Mouse (Mus musculus) cerebellum, postnatal 4 days (tissue): ENCODE results near the gene 1110051M20Rik.
"Not testable (repeated sequence)": the region's sequence is repeated elsewhere in the genome, so short reads cannot be mapped to it uniquely, and the experiment has no call there.

ENCODE experiments used
- DNase-seq, 2 experiments: peaks; one replicate each; pipeline ENCODE4 v3.0.0; 2022; ENCODE audit warnings: low spot score in 2 of 2, mixed read lengths in 1 of 2

Gene 1110051M20Rik

GRCm38 (mm10) chr2:91444286-91444892 lies at the start of gene 1110051M20Rik:
Gene 1110051M20Rik (minus strand): TSS chr2:91444704.
- peak; percentile 64 to 88 for DNase-seq

GRCm38 (mm10) chr2:91493981-91494380 lies 49.5 kb upstream of the 1110051M20Rik start:
- no peak for DNase-seq

- DNase-seq = no peak
Observed at GRCm38 (mm10) chr2:91492071-91492635, 47.6 kb upstream of the 1110051M20Rik start.

GRCm38 (mm10) chr2:91487295-91487694 lies 42.8 kb upstream of the 1110051M20Rik start:
- DNase-seq = not testable (repeated sequence)

- no peak for DNase-seq
Observed at GRCm38 (mm10) chr2:91485256-91485655, 40.8 kb upstream of the 1110051M20Rik start.

GRCm38 (mm10) chr2:91484698-91485097 lies 40.2 kb upstream of the 1110051M20Rik start:
- DNase-seq = no peak

GRCm38 (mm10) chr2:91480805-91481514 lies 36.5 kb upstream of the 1110051M20Rik start:
- peak in 1 of 2 experiments; percentile 65 for DNase-seq

- peak in 1 of 2 experiments; percentile 74 for DNase-seq
Observed at GRCm38 (mm10) chr2:91480399-91480801, 35.9 kb upstream of the 1110051M20Rik start.

- DNase-seq = no peak
Observed at GRCm38 (mm10) chr2:91476841-91477240, 32.3 kb upstream of the 1110051M20Rik start.

- DNase-seq = peak in 1 of 2 experiments; percentile 54
Observed at GRCm38 (mm10) chr2:91476251-91476661, 31.8 kb upstream of the 1110051M20Rik start.

GRCm38 (mm10) chr2:91475791-91476190 lies 31.3 kb upstream of the 1110051M20Rik start:
- DNase-seq = no peak

GRCm38 (mm10) chr2:91474358-91474757 lies 29.9 kb upstream of the 1110051M20Rik start:
- DNase-seq = no peak

GRCm38 (mm10) chr2:91470055-91470647 lies 25.6 kb upstream of the 1110051M20Rik start:
- peak in 1 of 2 experiments; percentile 44 for DNase-seq

- no peak for DNase-seq
Observed at GRCm38 (mm10) chr2:91467613-91468012, 23.1 kb upstream of the 1110051M20Rik start.

- no peak for DNase-seq
Observed at GRCm38 (mm10) chr2:91465934-91466333, 21.4 kb upstream of the 1110051M20Rik start.

- DNase-seq = no peak
Observed at GRCm38 (mm10) chr2:91462681-91463080, 18.2 kb upstream of the 1110051M20Rik start.

GRCm38 (mm10) chr2:91462196-91462595 lies 17.7 kb upstream of the 1110051M20Rik start:
- no peak for DNase-seq

- no peak for DNase-seq
Observed at GRCm38 (mm10) chr2:91461341-91461740, 16.8 kb upstream of the 1110051M20Rik start.

GRCm38 (mm10) chr2:91460771-91461170 lies 16.3 kb upstream of the 1110051M20Rik start:
- DNase-seq = no peak

GRCm38 (mm10) chr2:91460076-91460475 lies 15.6 kb upstream of the 1110051M20Rik start:
- no peak for DNase-seq

- no peak for DNase-seq
Observed at GRCm38 (mm10) chr2:91458673-91459391, 14.3 kb upstream of the 1110051M20Rik start.

- DNase-seq = no peak
Observed at GRCm38 (mm10) chr2:91458252-91458672, 13.8 kb upstream of the 1110051M20Rik start.
